Mouse (Mus musculus) G1E (cell line): Measurements from ENCODE around the gene Trmt11. TPM values are rescaled to one million over a fixed set of nuclear protein-coding genes. Genes with fewer than 3 reads are reported as not detected.
"Not testable (repeated sequence)": the region's sequence is repeated elsewhere in the genome, so short reads cannot be mapped to it uniquely, and the experiment has no call there.

ENCODE experiments used
- ATAC-seq: 2 replicates; pipeline ENCODE4 v1.8.0; 2016; ENCODE audit warnings: mild to moderate bottlenecking; ENCODE audit not compliant: insufficient number of reproducible peaks, poor library complexity, low FRiP score, severe bottlenecking; ENCODE audit errors: extremely low read depth
- DNase-seq: peaks from one replicate; pipeline ENCODE4 v3.0.0; 2012; ENCODE audit warnings: low spot score
- H3K27me3 ChIP-seq: 2 replicates; pipeline ENCODE4 v1.6.1; 2012; ENCODE audit warnings: mild to moderate bottlenecking, low read length, inconsistent platforms; ENCODE audit not compliant: insufficient read depth
- H3K36me3 ChIP-seq: replicated peaks from 2 replicates; pipeline ENCODE3; 2012; ENCODE audit warnings: mild to moderate bottlenecking, inconsistent platforms
- H3K4me1 ChIP-seq: 2 replicates; pipeline ENCODE4 v1.6.1; 2012; ENCODE audit warnings: low read depth, low read length, inconsistent platforms, mixed read lengths; ENCODE audit not compliant: insufficient read depth
- H3K4me3 ChIP-seq: 2 replicates; pipeline ENCODE4 v1.5.1; 2012; ENCODE audit warnings: low read depth, mild to moderate bottlenecking, inconsistent platforms, low read length, moderate library complexity, mixed read lengths
- H3K9me3 ChIP-seq: replicated peaks from 2 replicates; pipeline ENCODE4 v1.6.1; 2012; ENCODE audit warnings: inconsistent platforms
- CTCF ChIP-seq: IDR thresholded peaks from 2 replicates; pipeline ENCODE4 v1.5.1; 2012; ENCODE audit warnings: low read depth, low read length, inconsistent platforms, mixed read lengths
- GATA1 ChIP-seq: IDR thresholded peaks from 2 replicates; pipeline ENCODE4 v1.6.1; 2012; ENCODE audit warnings: borderline replicate concordance, low read length, inconsistent platforms, mixed read lengths
- GATA2 ChIP-seq: IDR thresholded peaks from 2 replicates; pipeline ENCODE4 v1.6.1; 2012; ENCODE audit warnings: low read depth, low read length, inconsistent platforms, borderline replicate concordance
- POLR2AphosphoS5 ChIP-seq: IDR thresholded peaks from 2 replicates; pipeline ENCODE4 v1.6.1; 2012; ENCODE audit warnings: low read depth, low read length, inconsistent platforms; ENCODE audit not compliant: insufficient replicate concordance
- TAL1 ChIP-seq: conservative IDR thresholded peaks from 2 replicates; pipeline ENCODE4 v1.6.1; 2012; ENCODE audit warnings: low read depth, low read length, inconsistent platforms, mixed read lengths
- polyA plus RNA-seq: library from polyadenylated mRNA; stranded (reverse); fragments of >175 nt; gene quantifications from 2 replicates; pipeline ENCODE4 v1.2.3, GENCODE M21; 2012
- total RNA-seq, 2 experiments: library from RNA; stranded (forward) in 1 of 2; stranded (reverse) in 1 of 2; fragments of 200-1000 nt in 1 of 2; fragments of >200 nt in 1 of 2; fragmentation: Nextera tagmentation in 1 of 2; gene quantifications; 2 replicates each; pipeline ENCODE4 v1.2.3; 2014 to 2017

The Trmt11 gene
- total RNA-seq (2014; fragmentation: Nextera tagmentation): 33.9 and 38.4 TPM in 2 replicates
- 39.6 and 44.5 TPM in 2 replicates for total RNA-seq (2017)
- polyA plus RNA-seq: 2.5 and 4.5 TPM in 2 replicates

DNA sequence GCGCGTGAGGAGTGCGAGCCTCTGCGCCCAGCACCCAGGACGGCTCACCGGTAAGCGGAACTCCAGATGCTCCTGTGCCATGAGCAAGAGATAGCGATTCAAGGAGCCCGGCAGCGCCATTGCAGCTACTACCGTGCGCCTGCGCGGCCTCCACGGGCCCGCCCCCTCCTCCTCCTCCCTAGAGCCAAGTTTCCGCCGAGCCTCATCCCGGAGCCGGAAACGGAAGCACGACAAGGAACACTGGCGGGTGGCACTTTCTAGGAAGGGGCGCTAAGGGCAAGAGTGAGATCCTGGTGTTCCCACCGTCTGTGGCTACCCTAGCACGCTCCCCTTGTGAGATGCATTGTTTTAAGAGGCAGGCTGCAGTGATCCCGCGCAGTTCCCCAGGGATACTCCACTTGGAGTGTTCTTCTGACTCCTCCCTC, at the start of gene Trmt11:
TSS of gene Trmt11 (minus strand) at position 208 of the 425 bp plus-strand sequence.
- TF ChIP-seq GATA1 (no peak), TAL1 (no peak), POLR2AphosphoS5 (no peak), CTCF (no peak), GATA2 (no peak)
- Histone ChIP-seq H3K27me3 (no peaks in the 10 kb centered on the region), H3K4me1 (peaks cover 31% of the 10 kb centered on the region), H3K36me3 (peaks cover 36% of the 10 kb centered on the region), H3K4me3 (peak within 1 kb of the TSS; percentile 84), H3K9me3 (no peaks in the 10 kb centered on the region)
- DNase-seq (peak; percentile 84), ATAC-seq (peak; percentile 86)

DNA sequence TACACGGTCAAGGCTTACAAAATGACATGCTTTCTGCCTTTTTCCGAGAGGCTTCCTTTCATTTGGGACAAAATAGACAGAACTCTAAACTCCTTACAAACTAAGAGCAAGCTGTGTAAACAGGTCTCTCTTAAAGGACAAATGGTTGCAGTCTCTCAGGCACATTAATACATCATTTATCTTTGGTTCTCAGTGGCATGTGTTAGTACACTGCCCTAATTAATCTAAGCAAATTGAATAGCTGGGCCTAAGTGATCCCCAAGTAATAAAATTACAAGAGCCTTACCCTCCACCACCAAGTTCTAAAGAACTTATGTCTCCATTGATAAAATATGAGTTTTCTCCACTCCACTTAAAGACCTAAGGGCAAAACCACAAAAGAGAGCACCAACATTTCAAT, 47.1 kb upstream of the Trmt11 start:
- no peaks in the 10 kb centered on the region for H3K9me3 ChIP-seq
- no peaks in the 10 kb centered on the region for H3K4me1 ChIP-seq
- no peaks in the 10 kb centered on the region for H3K27me3 ChIP-seq
- no peak for ATAC-seq
- TF ChIP-seq GATA2 (no peak), POLR2AphosphoS5 (no peak), TAL1 (no peak), GATA1 (no peak), CTCF (no peak)
- DNase-seq: no peak
- H3K36me3 ChIP-seq: peaks cover 53% of the 10 kb centered on the region
- no peak overlapping the region for H3K4me3 ChIP-seq

DNA sequence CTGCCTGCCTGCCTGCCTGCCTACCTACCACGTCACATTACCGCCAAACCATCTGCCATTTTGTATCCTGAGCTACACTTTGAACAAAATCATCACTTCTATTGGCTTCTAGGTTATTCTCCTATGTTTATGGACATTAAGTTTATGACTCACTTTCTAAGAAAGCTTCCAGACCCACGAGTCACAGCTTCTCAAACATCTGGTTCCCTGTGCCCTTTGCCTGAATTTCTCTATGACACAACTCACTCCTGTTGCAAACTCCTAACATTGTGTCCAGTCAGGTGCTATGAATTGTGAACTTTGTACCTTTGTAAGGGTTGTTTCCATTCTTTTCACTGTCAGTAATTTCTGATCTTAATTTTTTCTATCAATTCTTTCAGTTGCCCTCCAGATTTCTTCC, 37.7 kb upstream of the Trmt11 start:
- no peak for TF ChIP-seq GATA1
- no peak for TF ChIP-seq POLR2AphosphoS5
- TF ChIP-seq CTCF: no peak
- TF ChIP-seq GATA2: no peak
- no peak for TF ChIP-seq TAL1
- Histone ChIP-seq H3K9me3 (no peaks in the 10 kb centered on the region), H3K27me3 (peaks cover 5% of the 10 kb centered on the region; the same call in 1 of the 2 replicates), H3K4me1 (no peaks in the 10 kb centered on the region), H3K4me3 (no peak overlapping the region), H3K36me3 (peaks cover 2% of the 10 kb centered on the region)
- no peak for ATAC-seq
- no peak for DNase-seq

DNA sequence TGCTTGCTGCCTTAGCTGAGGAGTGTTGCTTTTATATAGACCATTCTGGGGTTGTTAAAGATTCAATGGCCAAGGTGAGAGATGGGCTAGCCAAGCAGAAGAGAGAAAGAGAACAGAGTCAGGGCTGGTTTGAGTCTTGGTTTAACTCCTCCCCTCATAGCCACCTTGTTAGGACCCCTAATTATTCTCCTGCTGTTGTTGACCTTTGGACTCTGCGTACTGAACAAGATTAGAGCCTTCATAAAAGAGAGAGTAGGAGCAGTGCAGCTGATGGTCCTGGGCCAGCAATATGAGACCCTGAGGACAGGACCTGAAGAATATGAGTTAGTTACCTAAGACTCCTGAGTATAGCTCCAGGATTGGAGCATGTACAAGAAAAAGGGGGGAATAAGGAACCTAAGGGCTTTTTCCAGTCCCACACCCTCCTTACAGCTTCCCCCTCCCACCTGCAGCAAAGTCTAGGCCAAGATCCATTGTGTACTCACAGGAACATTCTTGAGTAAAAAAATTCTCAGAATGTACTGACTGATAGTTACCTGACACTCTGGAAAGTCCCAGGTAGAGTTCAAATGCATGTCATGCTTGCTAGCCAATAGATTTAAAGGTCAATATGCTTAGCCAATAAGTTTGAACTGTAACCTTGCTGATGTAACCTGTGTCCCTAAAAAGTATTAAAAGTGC, 36.1 kb upstream of the Trmt11 start:
- not testable (repeated sequence) for H3K4me1 ChIP-seq, ATAC-seq, DNase-seq, H3K27me3 ChIP-seq, H3K4me3 ChIP-seq, H3K36me3 ChIP-seq, H3K9me3 ChIP-seq

DNA sequence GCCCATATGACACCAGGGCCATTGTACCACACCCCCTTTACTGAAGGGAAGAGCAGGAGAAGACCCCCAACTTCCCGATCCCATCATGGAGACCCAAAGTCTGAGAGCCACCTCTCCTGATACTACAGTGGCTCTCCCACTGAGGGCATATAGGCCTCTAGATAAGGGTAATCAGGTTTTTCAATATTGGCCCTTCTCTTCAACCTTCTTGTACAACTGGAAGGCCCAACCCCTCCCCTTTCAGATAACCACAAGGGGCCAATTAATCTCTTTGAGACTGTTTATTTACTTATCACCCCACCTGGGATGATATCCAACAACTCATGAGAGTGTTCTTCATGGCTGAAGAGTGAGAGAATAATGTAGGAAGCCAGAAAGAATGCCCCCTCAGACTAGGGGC, 32.2 kb upstream of the Trmt11 start:
- no peaks in the 10 kb centered on the region for H3K9me3 ChIP-seq
- H3K27me3 ChIP-seq: peaks cover 5% of the 10 kb centered on the region; the same call in 1 of the 2 replicates
- DNase-seq: no peak
- peaks cover 4% of the 10 kb centered on the region; the same call in 1 of the 2 replicates for H3K4me1 ChIP-seq
- ATAC-seq: no peak
- TF ChIP-seq GATA1: no peak
- no peak for TF ChIP-seq POLR2AphosphoS5
- no peak for TF ChIP-seq TAL1
- TF ChIP-seq GATA2: no peak
- no peak for TF ChIP-seq CTCF
- no peaks in the 10 kb centered on the region for H3K36me3 ChIP-seq
- no peak overlapping the region for H3K4me3 ChIP-seq

DNA sequence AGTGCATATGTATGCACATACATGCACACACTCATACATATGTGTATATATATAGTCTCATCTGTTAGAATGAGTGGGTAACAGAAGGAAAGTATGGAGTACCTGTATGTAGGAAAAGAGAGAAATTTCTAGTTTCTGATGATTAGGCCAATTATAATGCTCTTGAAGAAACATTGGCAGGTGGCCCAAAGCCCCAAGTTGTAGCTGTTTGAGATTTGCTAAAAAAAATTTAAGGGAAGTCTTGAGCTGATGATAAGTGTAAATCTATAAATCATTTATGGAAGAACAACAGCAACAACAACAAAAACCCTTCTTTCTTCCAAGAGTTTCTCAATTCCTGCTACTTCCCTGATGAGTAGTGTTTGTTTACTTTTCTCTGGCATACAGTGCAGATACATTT, 29.4 kb upstream of the Trmt11 start:
- peaks cover 4% of the 10 kb centered on the region; the same call in 1 of the 2 replicates for H3K4me1 ChIP-seq
- no peaks in the 10 kb centered on the region for H3K27me3 ChIP-seq
- H3K4me3 ChIP-seq: no peak overlapping the region
- ATAC-seq: no peak
- TF ChIP-seq GATA1 (no peak), CTCF (no peak), GATA2 (no peak), POLR2AphosphoS5 (no peak), TAL1 (no peak)
- H3K36me3 ChIP-seq: no peaks in the 10 kb centered on the region
- H3K9me3 ChIP-seq: no peaks in the 10 kb centered on the region
- DNase-seq: no peak

DNA sequence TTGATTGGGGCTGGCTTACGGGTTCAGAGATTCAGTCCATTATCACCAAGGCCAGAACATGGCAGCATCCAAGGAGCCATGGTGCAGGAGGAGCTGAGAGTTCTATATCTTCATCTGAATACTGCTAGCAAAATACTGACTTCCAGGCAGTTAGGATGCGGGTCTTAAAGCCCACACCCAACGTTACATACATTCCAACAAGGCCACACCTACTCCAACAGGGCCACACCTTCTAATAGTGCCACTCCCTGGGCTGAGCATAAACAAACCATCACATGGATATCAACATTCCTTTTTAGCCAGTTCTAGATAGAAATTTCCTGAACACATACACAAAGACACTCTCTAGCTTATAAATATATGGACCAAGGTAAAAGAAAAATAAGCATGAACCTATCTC, 29.0 kb upstream of the Trmt11 start, which contains the start of gene Hint3:
TSS of gene Hint3 (minus strand) at position 120 of the 400 bp plus-strand sequence.
- Histone ChIP-seq H3K36me3 (no peaks in the 10 kb centered on the region), H3K4me3 (no peak within 1 kb of the TSS), H3K27me3 (no peaks in the 10 kb centered on the region), H3K9me3 (no peaks in the 10 kb centered on the region), H3K4me1 (peaks cover 4% of the 10 kb centered on the region; the same call in 1 of the 2 replicates)
- DNase-seq (no peak), ATAC-seq (no peak)
- TF ChIP-seq CTCF: no peak
- no peak for TF ChIP-seq GATA1

DNA sequence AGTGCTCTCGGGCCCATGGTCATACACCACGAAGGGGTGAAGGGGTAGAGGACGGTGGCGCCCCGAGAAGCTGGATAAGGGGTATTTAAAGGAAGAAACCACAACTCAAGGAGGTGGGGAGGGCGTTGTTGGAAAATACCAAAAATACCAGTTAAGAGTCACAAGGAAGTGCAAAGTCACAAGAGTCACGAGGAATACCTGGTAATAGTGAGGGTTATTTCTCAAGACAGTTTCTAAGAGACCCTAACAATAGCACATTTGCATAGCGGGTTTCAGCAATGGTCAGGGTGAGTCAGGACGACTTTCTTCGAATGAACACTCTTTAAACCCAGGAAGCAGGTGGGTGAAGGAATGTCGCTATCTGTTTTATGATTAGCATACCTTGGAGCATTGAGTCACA, 27.9 kb upstream of the Trmt11 start:
- H3K4me1 ChIP-seq, DNase-seq, H3K9me3 ChIP-seq, H3K36me3 ChIP-seq, H3K27me3 ChIP-seq, H3K4me3 ChIP-seq, ATAC-seq: not testable (repeated sequence)
